ENCODE assay signal across 9 mouse cellular contexts in genomic region chr4:134793213-134793956, GRCm38 (mm10). TPM values are rescaled to one million over a fixed set of nuclear protein-coding genes. Genes with fewer than 3 reads are reported as not detected.
DNase-seq lines count a peak whose midpoint lies in the region; TF ChIP-seq lines count a peak whose summit lies in the region.
"Had no signal": no experiment of that assay in that cellular context is flagged by ENCODE, and none has a peak within 500 bp of the region (broad histone marks: within the 10 kb centered on the region; RNA-seq: fewer than 3 reads in every experiment).

No protein-coding gene starts in this region.

- WGBS in bone marrow, adult 2 months: 32% methylated on average over 10 of the region's 10 CpGs

- intact Hi-C loops in gastrocnemius, postnatal 36 days (cut with DNase I): loop anchor here (5.0 kb wide), 1 partner anchor 89 kb away; no protein-coding TSS in a partner anchor

- peak; percentile 65 for DNase-seq in gastrocnemius, postnatal 10 days
- DNase-seq in gastrocnemius, postnatal 36 days: no peak
- DNase-seq in right cerebral cortex, adult 18-20 months: peak; percentile 36
- no peak for DNase-seq in right cerebral cortex, postnatal 25 days
- DNase-seq in frontal cortex, postnatal 36 days (ENCODE audit: low spot score in 2 of 2): peak; percentile 40 to 60
- DNase-seq in lung, postnatal 14 days: peak; percentile 69
- peak; percentile 32 to 45 for DNase-seq in thymus, postnatal 36 days

- TF ChIP-seq POLR2A in bone marrow, adult 2 months (IDR thresholded peaks at IDR 0.05; ENCODE audit: borderline replicate concordance, control insufficient read depth, low read depth, low read length): no peak

- no peak overlapping the region for H3K4me3 ChIP-seq in bone marrow, adult 2 months (replicated peaks; ENCODE audit: control insufficient read depth, low read depth, low read length)
- H3K4me3 ChIP-seq: liver, embryonic 15.5 days had no signal

- TF ChIP-seq CTCF in bone marrow, adult 2 months (IDR thresholded peaks at IDR 0.05; ENCODE audit: control insufficient read depth, insufficient read depth, low read length): 0 out of 2 replicates have a peak, but pooled peaks have one; percentile 11

- peaks cover 4% of the 10 kb centered on the region; the same call in 1 of the 2 replicates for H3K4me1 ChIP-seq in bone marrow, adult 2 months (ENCODE audit: control insufficient read depth, insufficient read depth, low read length)

- H3K27ac ChIP-seq in bone marrow, adult 2 months (ENCODE audit: control insufficient read depth, insufficient read depth, low read depth, low read length, poor library complexity): no peak overlapping the region
- H3K27ac ChIP-seq: liver, embryonic 15.5 days had no signal

RNA-seq across cellular contexts. Expression of gene Ldlrap1, which starts 25.6 kb away (rescaled TPM):
- 10 to 100 TPM; 11.9 to 17.3 TPM for total RNA-seq in gastrocnemius, postnatal 10 days (2021)
- total RNA-seq in gastrocnemius, postnatal 36 days (2021): 1 to 10 TPM; 4.0 to 6.1 TPM
- 23.1 and 45.9 TPM in 2 replicates for polyA plus RNA-seq in bone marrow, adult 2 months (2011; ENCODE audit: insufficient read depth, insufficient read length, low replicate concordance, missing spikeins)

RNA-seq across cellular contexts. Expression of gene Maco1, which starts 59.8 kb away (rescaled TPM):
- total RNA-seq in gastrocnemius, postnatal 10 days (2021): 10 to 100 TPM; 16.7 to 22.2 TPM
- total RNA-seq in gastrocnemius, postnatal 36 days (2021): 10 to 100 TPM; 15.0 to 17.0 TPM
- polyA plus RNA-seq in bone marrow, adult 2 months (2011; ENCODE audit: insufficient read depth, insufficient read length, low replicate concordance, missing spikeins): 17.6 and 24.3 TPM in 2 replicates

Comparison
In these comparisons a context has a peak if more than half of its experiments do, and no peak if none do; other contexts are left out.
1. DNase-seq: peak in gastrocnemius, postnatal 10 days (single experiment), right cerebral cortex, adult 18-20 months (single experiment), frontal cortex, postnatal 36 days (2 of 2), lung, postnatal 14 days (single experiment) and thymus, postnatal 36 days (2 of 2); none in gastrocnemius, postnatal 36 days (0 of 2) and right cerebral cortex, postnatal 25 days (single experiment).